9 mouse cellular contexts compared by ENCODE assay signal in genomic region chr11:94992480-94992753, GRCm38 (mm10). TPM values are rescaled to one million over a fixed set of nuclear protein-coding genes. Genes with fewer than 3 reads are reported as not detected.
A peak's percentile ranks its signal among the peaks of the same experiment; 100 is the strongest.
DNase-seq lines count a peak whose midpoint lies in the region; ATAC-seq and TF ChIP-seq lines count a peak whose summit lies in the region.
"Had no signal": no experiment of that assay in that cellular context is flagged by ENCODE, and none has a peak within 500 bp of the region (broad histone marks: within the 10 kb centered on the region; RNA-seq: fewer than 3 reads in every experiment).

No protein-coding gene starts in this region.

- peaks cover 14% of the 10 kb centered on the region for H3K4me1 ChIP-seq in lung, adult 2 months (ENCODE audit: control insufficient read depth, insufficient read depth, low read length)
- H3K4me1 ChIP-seq in embryonic facial prominence, embryonic 11.5 days (ENCODE audit: control insufficient read depth, insufficient read depth, low read length), result peaks cover 18% of the 10 kb centered on the region
- peaks cover 50% of the 10 kb centered on the region for H3K4me1 ChIP-seq in hindbrain, postnatal 0 days (ENCODE audit: insufficient read depth, low read length)
- H3K4me1 ChIP-seq in midbrain, embryonic 14.5 days (ENCODE audit: control insufficient read depth, insufficient read depth, low read length), result peaks cover 50% of the 10 kb centered on the region

- TF ChIP-seq CTCF in lung, adult 2 months (IDR thresholded peaks at IDR 0.05; ENCODE audit: insufficient read depth, low read length), result no peak
- no peak for TF ChIP-seq CTCF in hindbrain, postnatal 0 days (IDR thresholded peaks at IDR 0.05; ENCODE audit: low read depth)

- H3K27me3 ChIP-seq in embryonic facial prominence, embryonic 11.5 days (ENCODE audit: control insufficient read depth, insufficient read depth, low read length), result no peaks in the 10 kb centered on the region
- H3K27me3 ChIP-seq in hindbrain, postnatal 0 days (ENCODE audit: insufficient read depth, low read length), result no peaks in the 10 kb centered on the region
- no peaks in the 10 kb centered on the region for H3K27me3 ChIP-seq in midbrain, embryonic 14.5 days (ENCODE audit: control insufficient read depth, insufficient read depth, low read length)

- H3K9me3 ChIP-seq in embryonic facial prominence, embryonic 11.5 days (replicated peaks; ENCODE audit: control insufficient read depth, low read length), result no peaks in the 10 kb centered on the region
- no peaks in the 10 kb centered on the region for H3K9me3 ChIP-seq in hindbrain, postnatal 0 days (ENCODE audit: low read length)
- no peaks in the 10 kb centered on the region for H3K9me3 ChIP-seq in midbrain, embryonic 14.5 days (ENCODE audit: control insufficient read depth, low read length)

- no peak overlapping the region for H3K27ac ChIP-seq in embryonic facial prominence, embryonic 11.5 days (replicated peaks; ENCODE audit: low read depth, low read length)
- H3K27ac ChIP-seq in hindbrain, postnatal 0 days, result peak overlapping the region; percentile 89; the same call in 1 of the 2 replicates
- H3K27ac ChIP-seq in midbrain, embryonic 14.5 days (replicated peaks; ENCODE audit: low read depth, low read length), result peak overlapping the region; percentile 41; the same call in 1 of the 2 replicates

- no peak for DNase-seq in lung, adult 2 months
- no peak for DNase-seq in lung, postnatal 36 days
- DNase-seq in embryonic facial prominence, embryonic 11.5 days (ENCODE audit: low spot score), result no peak
- no peak for DNase-seq in hindbrain, postnatal 0 days (ENCODE audit: low spot score)
- DNase-seq in midbrain, embryonic 14.5 days, result no peak
- no peak for DNase-seq in layer of hippocampus, postnatal 25 days (ENCODE audit: extremely low spot score in 1 of 2, low spot score in 1 of 2)

- H3K9ac ChIP-seq in embryonic facial prominence, embryonic 11.5 days (replicated peaks; ENCODE audit: low read length), result peak overlapping the region; percentile 93
- peak overlapping the region; percentile 85 for H3K9ac ChIP-seq in hindbrain, postnatal 0 days (replicated peaks; ENCODE audit: low read length)
- H3K9ac ChIP-seq in midbrain, embryonic 14.5 days (replicated peaks; ENCODE audit: low read length), result peak overlapping the region; percentile 97

- H3K4me2 ChIP-seq in embryonic facial prominence, embryonic 11.5 days (ENCODE audit: low read depth, low read length), result peak overlapping the region; percentile 100
- H3K4me2 ChIP-seq in hindbrain, postnatal 0 days (ENCODE audit: low read depth, low read length), result peak overlapping the region; percentile 99
- peak overlapping the region; percentile 97 for H3K4me2 ChIP-seq in midbrain, embryonic 14.5 days (ENCODE audit: low read length)

- peaks cover 5% of the 10 kb centered on the region for H3K36me3 ChIP-seq in embryonic facial prominence, embryonic 11.5 days (replicated peaks; ENCODE audit: control insufficient read depth, insufficient read depth, low read depth, low read length)
- H3K36me3 ChIP-seq in hindbrain, postnatal 0 days (ENCODE audit: insufficient read depth, low read length), result peaks cover 11% of the 10 kb centered on the region
- H3K36me3 ChIP-seq in midbrain, embryonic 14.5 days (ENCODE audit: control insufficient read depth, insufficient read depth, low read length), result peaks cover 13% of the 10 kb centered on the region

- TF ChIP-seq POLR2A in lung, adult 2 months (IDR thresholded peaks at IDR 0.05; ENCODE audit: borderline replicate concordance, extremely low read depth, low read depth, low read length), result no peak

- no peak for ATAC-seq in embryonic facial prominence, embryonic 11.5 days (replicated peaks; ENCODE audit: insufficient number of reproducible peaks, low FRiP score, low TSS enrichment, low read depth)
- no peak for ATAC-seq in hindbrain, postnatal 0 days
- ATAC-seq in midbrain, embryonic 14.5 days (ENCODE audit: low FRiP score, low TSS enrichment), result no peak
- ATAC-seq in erythroid progenitor cell, adult 5-6 weeks (replicated peaks; ENCODE audit: low FRiP score, poor library complexity, severe bottlenecking), result no peak
- ATAC-seq in granulocyte monocyte progenitor cell, adult 5-6 weeks (replicated peaks; ENCODE audit: poor library complexity, severe bottlenecking), result no peak

- peak overlapping the region; percentile 70 for H3K4me3 ChIP-seq in lung, adult 2 months (replicated peaks; ENCODE audit: extremely low read depth, low read depth, low read length)
- peak overlapping the region; percentile 96 for H3K4me3 ChIP-seq in embryonic facial prominence, embryonic 11.5 days (ENCODE audit: low read depth, low read length)
- peak overlapping the region; percentile 74 for H3K4me3 ChIP-seq in hindbrain, postnatal 0 days (ENCODE audit: low read length)
- H3K4me3 ChIP-seq in midbrain, embryonic 14.5 days (replicated peaks; ENCODE audit: low read depth, low read length), result peak overlapping the region; percentile 94

- under 1% methylated on average over 20 of the region's 20 CpGs for WGBS in lung, adult 2 months
- under 1% methylated on average over 20 of the region's 20 CpGs for WGBS in embryonic facial prominence, embryonic 11.5 days
- under 1% methylated on average over 20 of the region's 20 CpGs for WGBS in hindbrain, postnatal 0 days
- WGBS in midbrain, embryonic 14.5 days, result under 1% methylated on average over 20 of the region's 20 CpGs

RNA-seq across cellular contexts. Expression of gene Ppp1r9b, which starts 1.6 kb away (rescaled TPM):
- 58.7 and 67.7 TPM in 2 replicates for polyA plus RNA-seq in lung, adult 2 months (2012; rRNA removed)
- 9.9 and 10.5 TPM in 2 replicates for polyA plus RNA-seq in embryonic facial prominence, embryonic 11.5 days (2014; fragmentation: Nextera tagmentation; extraction: Ambion mirVana)
- total RNA-seq in hindbrain, postnatal 0 days (2014; rRNA removed), result 170 and 190 TPM in 2 replicates
- 18.8 and 19.4 TPM in 2 replicates for polyA plus RNA-seq in hindbrain, postnatal 0 days (2015; fragmentation: Nextera tagmentation; extraction: Ambion mirVana)
- polyA plus RNA-seq in midbrain, embryonic 14.5 days (2014; fragmentation: Nextera tagmentation; extraction: Ambion mirVana), result 27.1 and 27.6 TPM in 2 replicates
- 59.5 and 71.4 TPM in 2 replicates for total RNA-seq in erythroid progenitor cell, adult 5-6 weeks (2015; ENCODE audit: low replicate concordance)
- 98.2 and 125 TPM in 2 replicates for total RNA-seq in erythroid progenitor cell, adult 5-6 weeks (2017; ENCODE audit: low replicate concordance)
- 100 to 1,000 TPM; 926 to 939 TPM for total RNA-seq in layer of hippocampus, postnatal 25 days (2021)
- total RNA-seq in granulocyte monocyte progenitor cell, adult 5-6 weeks (2014; fragmentation: Nextera tagmentation), result 50.3 and 61.7 TPM in 2 replicates
- 67.7 and 71.9 TPM in 2 replicates for total RNA-seq in granulocyte monocyte progenitor cell, adult 5-6 weeks (2017)

RNA-seq across cellular contexts. Expression of gene Sgca, which starts 16.3 kb away (rescaled TPM):
- polyA plus RNA-seq in lung, adult 2 months (2012; rRNA removed), result 19.9 and 54.4 TPM in 2 replicates
- polyA plus RNA-seq in embryonic facial prominence, embryonic 11.5 days (2014; fragmentation: Nextera tagmentation; extraction: Ambion mirVana), result 0.38 and 0.84 TPM in 2 replicates
- total RNA-seq in hindbrain, postnatal 0 days (2014; rRNA removed), result 0.36 and 0.52 TPM in 2 replicates
- 0.26 and 0.28 TPM in 2 replicates for polyA plus RNA-seq in hindbrain, postnatal 0 days (2015; fragmentation: Nextera tagmentation; extraction: Ambion mirVana)
- polyA plus RNA-seq in midbrain, embryonic 14.5 days (2014; fragmentation: Nextera tagmentation; extraction: Ambion mirVana), result not detected in 2 replicates
- not detected in 2 replicates for total RNA-seq in erythroid progenitor cell, adult 5-6 weeks (2015; ENCODE audit: low replicate concordance)
- total RNA-seq in erythroid progenitor cell, adult 5-6 weeks (2017; ENCODE audit: low replicate concordance), result not detected in 2 replicates
- total RNA-seq in layer of hippocampus, postnatal 25 days (2021), result under 1 TPM; 0.44 to 0.45 TPM
- total RNA-seq in granulocyte monocyte progenitor cell, adult 5-6 weeks (2014; fragmentation: Nextera tagmentation), result not detected in 2 replicates
- total RNA-seq in granulocyte monocyte progenitor cell, adult 5-6 weeks (2017), result not detected in 2 replicates

RNA-seq across cellular contexts. Expression of gene Samd14, which starts 17.3 kb away (rescaled TPM):
- 5.9 and 7.0 TPM in 2 replicates for polyA plus RNA-seq in lung, adult 2 months (2012; rRNA removed)
- polyA plus RNA-seq in embryonic facial prominence, embryonic 11.5 days (2014; fragmentation: Nextera tagmentation; extraction: Ambion mirVana), result 31.1 and 33.9 TPM in 2 replicates
- 216 and 223 TPM in 2 replicates for total RNA-seq in hindbrain, postnatal 0 days (2014; rRNA removed)
- polyA plus RNA-seq in hindbrain, postnatal 0 days (2015; fragmentation: Nextera tagmentation; extraction: Ambion mirVana), result 128 and 137 TPM in 2 replicates
- 135 and 152 TPM in 2 replicates for polyA plus RNA-seq in midbrain, embryonic 14.5 days (2014; fragmentation: Nextera tagmentation; extraction: Ambion mirVana)
- 103 TPM in 2 replicates for total RNA-seq in erythroid progenitor cell, adult 5-6 weeks (2015; ENCODE audit: low replicate concordance)
- total RNA-seq in erythroid progenitor cell, adult 5-6 weeks (2017; ENCODE audit: low replicate concordance), result 98.7 and 99.2 TPM in 2 replicates
- 10 to 100 TPM; 48.4 to 49.1 TPM for total RNA-seq in layer of hippocampus, postnatal 25 days (2021)
- total RNA-seq in granulocyte monocyte progenitor cell, adult 5-6 weeks (2014; fragmentation: Nextera tagmentation), result 0.34 and 0.49 TPM in 2 replicates
- total RNA-seq in granulocyte monocyte progenitor cell, adult 5-6 weeks (2017), result 0.05 and 0.65 TPM in 2 replicates

RNA-seq across cellular contexts. Expression of gene Hils1, which starts 25.0 kb away (rescaled TPM):
- not detected in 2 replicates for polyA plus RNA-seq in lung, adult 2 months (2012; rRNA removed)
- polyA plus RNA-seq in embryonic facial prominence, embryonic 11.5 days (2014; fragmentation: Nextera tagmentation; extraction: Ambion mirVana), result not detected in 2 replicates
- total RNA-seq in hindbrain, postnatal 0 days (2014; rRNA removed), result not detected in 2 replicates
- polyA plus RNA-seq in hindbrain, postnatal 0 days (2015; fragmentation: Nextera tagmentation; extraction: Ambion mirVana), result not detected in 2 replicates
- not detected in 2 replicates for polyA plus RNA-seq in midbrain, embryonic 14.5 days (2014; fragmentation: Nextera tagmentation; extraction: Ambion mirVana)
- not detected in 2 replicates for total RNA-seq in erythroid progenitor cell, adult 5-6 weeks (2015; ENCODE audit: low replicate concordance)
- not detected in 2 replicates for total RNA-seq in erythroid progenitor cell, adult 5-6 weeks (2017; ENCODE audit: low replicate concordance)
- total RNA-seq in layer of hippocampus, postnatal 25 days (2021), result not detected
- total RNA-seq in granulocyte monocyte progenitor cell, adult 5-6 weeks (2014; fragmentation: Nextera tagmentation), result not detected in 2 replicates
- not detected in 2 replicates for total RNA-seq in granulocyte monocyte progenitor cell, adult 5-6 weeks (2017)
- polyA plus RNA-seq: brain, embryonic 14.5 days had no signal

RNA-seq across cellular contexts. Expression of gene Pdk2, which starts 48.7 kb away (rescaled TPM):
- 53.0 and 67.3 TPM in 2 replicates for polyA plus RNA-seq in lung, adult 2 months (2012; rRNA removed)
- polyA plus RNA-seq in embryonic facial prominence, embryonic 11.5 days (2014; fragmentation: Nextera tagmentation; extraction: Ambion mirVana), result 15.5 and 17.0 TPM in 2 replicates
- 25.0 and 32.0 TPM in 2 replicates for total RNA-seq in hindbrain, postnatal 0 days (2014; rRNA removed)
- 46.8 and 49.0 TPM in 2 replicates for polyA plus RNA-seq in hindbrain, postnatal 0 days (2015; fragmentation: Nextera tagmentation; extraction: Ambion mirVana)
- 21.5 and 22.7 TPM in 2 replicates for polyA plus RNA-seq in midbrain, embryonic 14.5 days (2014; fragmentation: Nextera tagmentation; extraction: Ambion mirVana)
- 8.3 and 8.4 TPM in 2 replicates for total RNA-seq in erythroid progenitor cell, adult 5-6 weeks (2015; ENCODE audit: low replicate concordance)
- 2.3 and 3.2 TPM in 2 replicates for total RNA-seq in erythroid progenitor cell, adult 5-6 weeks (2017; ENCODE audit: low replicate concordance)
- total RNA-seq in layer of hippocampus, postnatal 25 days (2021), result 100 to 1,000 TPM; 114 to 118 TPM
- total RNA-seq in granulocyte monocyte progenitor cell, adult 5-6 weeks (2014; fragmentation: Nextera tagmentation), result 8.5 and 9.8 TPM in 2 replicates
- 0.60 and 1.8 TPM in 2 replicates for total RNA-seq in granulocyte monocyte progenitor cell, adult 5-6 weeks (2017)

Comparison
In these comparisons a context has a peak if more than half of its experiments do, and no peak if none do; other contexts are left out.
1. RNA of gene Samd14, which starts 17.3 kb away (total RNA-seq): 216 to 223 TPM in hindbrain, postnatal 0 days, 98.7 to 103 TPM in erythroid progenitor cell, adult 5-6 weeks and 48.4 to 49.1 TPM in layer of hippocampus, postnatal 25 days; 0.05 to 0.65 TPM in granulocyte monocyte progenitor cell, adult 5-6 weeks; every median in the first group is over 10 times any median in the second.
2. Peak in every context shown above with its lines, with median percentiles within 50 percentile points of each other: H3K4me3 ChIP-seq, H3K4me2 ChIP-seq and H3K9ac ChIP-seq.